Mouse (Mus musculus) brain, embryonic 14.5 days (tissue): ENCODE measurements at regions not wholly inside any gene's neighbourhood (a gene's known extent, or its start where the extent isn't known, plus 50 kb on each side); places are given as distances from the start of the nearest gene placed in this dataset.

Experiments used
- CTCF ChIP-seq: fragments of 200-500 bp; IDR thresholded peaks from 2 replicates; pipeline ENCODE4 v1.5.1; 2012; ENCODE audit warnings: inconsistent platforms, mild to moderate bottlenecking, moderate library complexity, borderline replicate concordance; ENCODE audit not compliant: insufficient read depth, insufficient read length; ENCODE audit errors: extremely low read depth
- POLR2A ChIP-seq: fragments of 200-500 bp; IDR thresholded peaks from 2 replicates; pipeline ENCODE4 v1.6.1; 2012; ENCODE audit warnings: mild to moderate bottlenecking, inconsistent platforms, borderline replicate concordance; ENCODE audit not compliant: poor library complexity, insufficient read depth, insufficient read length, severe bottlenecking; ENCODE audit errors: extremely low read depth

DNA sequence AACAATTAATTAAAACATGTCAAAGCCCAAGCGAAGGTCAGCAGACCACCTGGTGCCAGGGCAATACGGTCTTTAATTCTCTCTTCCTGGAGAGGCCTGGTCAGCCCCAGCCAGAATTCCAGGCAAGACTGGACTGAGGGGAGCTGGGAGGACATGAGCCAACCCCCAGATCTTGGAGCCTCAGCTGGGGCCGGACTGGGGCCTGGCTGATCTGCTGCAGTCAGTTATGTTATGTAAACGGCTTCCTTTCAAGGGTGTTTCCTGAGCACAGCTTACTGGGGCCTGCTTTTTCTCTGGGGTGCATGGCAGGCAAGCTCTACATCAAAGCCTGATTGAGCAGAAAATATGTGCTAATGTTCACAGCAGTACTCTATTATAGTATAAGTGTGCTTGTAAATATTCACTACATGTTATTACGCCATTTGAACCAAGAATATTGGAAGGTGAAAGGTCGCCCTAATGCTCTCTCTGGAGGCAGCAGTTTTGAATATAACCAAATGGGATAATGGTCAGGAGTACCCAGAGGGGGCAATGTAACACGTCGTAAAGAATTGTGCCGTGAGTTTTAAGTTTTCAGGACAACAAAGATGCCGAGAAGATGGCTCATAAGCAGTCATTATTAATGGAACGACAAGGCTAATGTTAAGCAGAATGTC is 96.5 kb upstream of the Mgmt start:
- TF ChIP-seq CTCF, result no peak
- TF ChIP-seq POLR2A, result no peak
